Mouse (Mus musculus) neural tube, embryonic 13.5 days (tissue): ENCODE data around the gene Vps13d. TPM values are rescaled to one million over a fixed set of nuclear protein-coding genes. Genes with fewer than 3 reads are reported as not detected.

Experiments used
- ATAC-seq: fragments of 200-750 bp; cut with Nextera tagmentation; 2 replicates; pipeline ENCODE4 v1.8.0; 2017; ENCODE audit warnings: low read depth, mild to moderate bottlenecking, moderate TSS enrichment, moderate library complexity
- H3K27ac ChIP-seq: fragments of 300-500 bp; sonication (generic); replicated peaks from 2 replicates; pipeline ENCODE4 v1.5.1; 2015; ENCODE audit warnings: moderate library complexity, mild to moderate bottlenecking, inconsistent platforms
- H3K27me3 ChIP-seq: fragments of 300-500 bp; sonication (generic); 2 replicates; pipeline ENCODE4 v1.6.1; 2015; ENCODE audit warnings: mild to moderate bottlenecking, inconsistent platforms
- H3K36me3 ChIP-seq: fragments of 300-500 bp; sonication (generic); 2 replicates; pipeline ENCODE4 v1.6.1; 2015; ENCODE audit warnings: mild to moderate bottlenecking, inconsistent platforms
- H3K4me1 ChIP-seq: fragments of 300-500 bp; sonication (generic); replicated peaks from 2 replicates; pipeline ENCODE4 v1.6.1; 2015; ENCODE audit warnings: inconsistent platforms
- H3K4me2 ChIP-seq: fragments of 300-500 bp; sonication (generic); 2 replicates; pipeline ENCODE4 v1.6.1; 2015; ENCODE audit warnings: inconsistent platforms, mild to moderate bottlenecking, moderate library complexity
- H3K4me3 ChIP-seq: fragments of 300-500 bp; sonication (generic); 2 replicates; pipeline ENCODE4 v1.5.1; 2015; ENCODE audit warnings: mild to moderate bottlenecking, inconsistent platforms
- H3K9ac ChIP-seq: fragments of 300-500 bp; sonication (generic); 2 replicates; pipeline ENCODE4 v1.6.1; 2015; ENCODE audit warnings: moderate library complexity, mild to moderate bottlenecking, inconsistent platforms
- H3K9me3 ChIP-seq: fragments of 300-500 bp; sonication (generic); 2 replicates; pipeline ENCODE4 v1.6.1; 2016; ENCODE audit warnings: inconsistent platforms
- WGBS: fragments of 180-500 bp; shearing (Covaris S2); methylation state at CpG from one replicate; pipeline ENCODE4 v1.1.7; 2015; 5-methylcytosine and 5-hydroxymethylcytosine counted together
- polyA plus RNA-seq: library from polyadenylated mRNA; unstranded; fragments of >200 nt; fragmentation: Nextera tagmentation; extraction: Ambion mirVana; gene quantifications from 2 replicates; pipeline ENCODE4 v1.2.1, GENCODE M21; 2015

The Vps13d gene
- polyA plus RNA-seq, 1 experiment from 2014 or later, result 6.3 TPM

GRCm38 (mm10) chr4:145020383-145020782 lies 174.4 kb downstream of the Vps13d start:
- Histone ChIP-seq H3K4me2 (no peak overlapping the region), H3K36me3 (peaks cover 40% of the 10 kb centered on the region), H3K4me3 (no peak overlapping the region), H3K4me1 (peaks cover 22% of the 10 kb centered on the region), H3K9ac (no peak overlapping the region), H3K9me3 (no peaks in the 10 kb centered on the region), H3K27me3 (no peaks in the 10 kb centered on the region), H3K27ac (no peak overlapping the region)
- ATAC-seq, result no peak
- 95% methylated on average over 2 of the region's 2 CpGs for WGBS

GRCm38 (mm10) chr4:145019121-145019714 lies 175.6 kb downstream of the Vps13d start:
- Histone ChIP-seq H3K4me2 (no peak overlapping the region), H3K36me3 (peaks cover 52% of the 10 kb centered on the region), H3K9ac (no peak overlapping the region), H3K27me3 (no peaks in the 10 kb centered on the region), H3K4me1 (peaks cover 11% of the 10 kb centered on the region), H3K4me3 (no peak overlapping the region), H3K9me3 (no peaks in the 10 kb centered on the region), H3K27ac (no peak overlapping the region)
- ATAC-seq, result no peak
- WGBS, result 97% methylated on average over 3 of the region's 3 CpGs

- Histone ChIP-seq H3K4me3 (no peak overlapping the region), H3K36me3 (peaks cover 65% of the 10 kb centered on the region), H3K9ac (no peak overlapping the region), H3K27ac (no peak overlapping the region), H3K9me3 (no peaks in the 10 kb centered on the region), H3K4me1 (peaks cover under 1% of the 10 kb centered on the region; the same call in 1 of the 2 replicates), H3K4me2 (no peak overlapping the region), H3K27me3 (no peaks in the 10 kb centered on the region)
- 79% methylated on average over 2 of the region's 2 CpGs for WGBS
- ATAC-seq, result no peak
Measured at GRCm38 (mm10) chr4:145017745-145018144, 177.1 kb downstream of the Vps13d start.

GRCm38 (mm10) chr4:145016669-145017068 lies 178.1 kb downstream of the Vps13d start:
- no peaks in the 10 kb centered on the region for H3K4me1 ChIP-seq
- WGBS, result 97% methylated on average over 1 of the region's 1 CpGs
- peaks cover 65% of the 10 kb centered on the region for H3K36me3 ChIP-seq

GRCm38 (mm10) chr4:145014632-145014960 lies 180.2 kb downstream of the Vps13d start:
- Histone ChIP-seq H3K9ac (no peak overlapping the region), H3K27me3 (no peaks in the 10 kb centered on the region), H3K4me1 (peaks cover 9% of the 10 kb centered on the region; the same call in 1 of the 2 replicates), H3K4me3 (no peak overlapping the region), H3K9me3 (no peaks in the 10 kb centered on the region), H3K27ac (no peak overlapping the region), H3K36me3 (peaks cover 60% of the 10 kb centered on the region), H3K4me2 (no peak overlapping the region)
- WGBS, result 88% methylated on average over 4 of the region's 4 CpGs
- no peak for ATAC-seq

More at GRCm38 (mm10) chr4:145016669-145017068, 178.1 kb downstream of the Vps13d start:
- Histone ChIP-seq H3K4me3 (no peak overlapping the region), H3K9me3 (no peaks in the 10 kb centered on the region), H3K27me3 (no peaks in the 10 kb centered on the region), H3K9ac (no peak overlapping the region), H3K27ac (no peak overlapping the region), H3K4me2 (no peak overlapping the region)
- no peak for ATAC-seq

GRCm38 (mm10) chr4:145013760-145014631 lies 180.8 kb downstream of the Vps13d start:
- no peak overlapping the region for H3K9ac ChIP-seq
- H3K4me3 ChIP-seq, result no peak overlapping the region
- H3K9me3 ChIP-seq, result no peaks in the 10 kb centered on the region
- H3K4me2 ChIP-seq, result no peak overlapping the region
- 88% methylated on average over 7 of the region's 7 CpGs for WGBS
- H3K27me3 ChIP-seq, result no peaks in the 10 kb centered on the region
- H3K27ac ChIP-seq, result no peak overlapping the region
- H3K4me1 ChIP-seq, result peaks cover 13% of the 10 kb centered on the region; the same call in 1 of the 2 replicates
- ATAC-seq, result no peak
- peaks cover 54% of the 10 kb centered on the region for H3K36me3 ChIP-seq

GRCm38 (mm10) chr4:145013187-145013586 lies 181.6 kb downstream of the Vps13d start:
- no peak for ATAC-seq
- WGBS, result 93% methylated on average over 4 of the region's 4 CpGs
- H3K4me2 ChIP-seq, result no peak overlapping the region
- no peak overlapping the region for H3K9ac ChIP-seq
- H3K4me3 ChIP-seq, result no peak overlapping the region
- H3K27ac ChIP-seq, result no peak overlapping the region
- H3K27me3 ChIP-seq, result no peaks in the 10 kb centered on the region
- H3K9me3 ChIP-seq, result no peaks in the 10 kb centered on the region
- H3K4me1 ChIP-seq, result peaks cover 13% of the 10 kb centered on the region; the same call in 1 of the 2 replicates
- peaks cover 49% of the 10 kb centered on the region for H3K36me3 ChIP-seq

- no peak for ATAC-seq
- H3K36me3 ChIP-seq, result peaks cover 32% of the 10 kb centered on the region
- 79% methylated on average over 3 of the region's 3 CpGs for WGBS
Measured at GRCm38 (mm10) chr4:145011156-145011555, 183.6 kb downstream of the Vps13d start.

GRCm38 (mm10) chr4:145009934-145010333 lies 184.9 kb downstream of the Vps13d start:
- Histone ChIP-seq H3K27me3 (no peaks in the 10 kb centered on the region), H3K4me3 (no peak overlapping the region), H3K9me3 (no peaks in the 10 kb centered on the region), H3K27ac (no peak overlapping the region), H3K4me1 (peaks cover 13% of the 10 kb centered on the region; the same call in 1 of the 2 replicates), H3K9ac (no peak overlapping the region), H3K36me3 (peaks cover 20% of the 10 kb centered on the region), H3K4me2 (no peak overlapping the region)
- ATAC-seq, result no peak
- 87% methylated on average over 7 of the region's 7 CpGs for WGBS

More at GRCm38 (mm10) chr4:145011156-145011555, 183.6 kb downstream of the Vps13d start:
- Histone ChIP-seq H3K4me2 (no peak overlapping the region), H3K4me3 (no peak overlapping the region), H3K4me1 (peaks cover 13% of the 10 kb centered on the region; the same call in 1 of the 2 replicates), H3K27me3 (no peaks in the 10 kb centered on the region), H3K9ac (no peak overlapping the region), H3K27ac (no peak overlapping the region), H3K9me3 (no peaks in the 10 kb centered on the region)

GRCm38 (mm10) chr4:145009437-145009836 lies 185.4 kb downstream of the Vps13d start:
- peaks cover 13% of the 10 kb centered on the region; the same call in 1 of the 2 replicates for H3K4me1 ChIP-seq
- 7% methylated on average over 3 of the region's 3 CpGs for WGBS

GRCm38 (mm10) chr4:145005943-145006545 lies 188.8 kb downstream of the Vps13d start:
- Histone ChIP-seq H3K9me3 (no peaks in the 10 kb centered on the region), H3K27ac (no peak overlapping the region), H3K9ac (no peak overlapping the region), H3K27me3 (no peaks in the 10 kb centered on the region), H3K36me3 (no peaks in the 10 kb centered on the region), H3K4me2 (no peak overlapping the region), H3K4me1 (peaks cover 17% of the 10 kb centered on the region; the same call in 1 of the 2 replicates), H3K4me3 (no peak overlapping the region)
- WGBS, result 91% methylated on average over 4 of the region's 4 CpGs
- ATAC-seq, result no peak

More at GRCm38 (mm10) chr4:145009437-145009836, 185.4 kb downstream of the Vps13d start:
- peaks cover 15% of the 10 kb centered on the region for H3K36me3 ChIP-seq
- no peaks in the 10 kb centered on the region for H3K9me3 ChIP-seq
- no peaks in the 10 kb centered on the region for H3K27me3 ChIP-seq
- H3K4me2 ChIP-seq, result no peak overlapping the region
- no peak overlapping the region for H3K4me3 ChIP-seq
- no peak for ATAC-seq
- H3K9ac ChIP-seq, result no peak overlapping the region
- H3K27ac ChIP-seq, result no peak overlapping the region

GRCm38 (mm10) chr4:145004176-145004575 lies 190.6 kb downstream of the Vps13d start:
- no peaks in the 10 kb centered on the region for H3K9me3 ChIP-seq
- no peaks in the 10 kb centered on the region for H3K36me3 ChIP-seq
- ATAC-seq, result no peak
- H3K4me1 ChIP-seq, result peaks cover 22% of the 10 kb centered on the region
- H3K9ac ChIP-seq, result no peak overlapping the region
- H3K27me3 ChIP-seq, result no peaks in the 10 kb centered on the region
- H3K27ac ChIP-seq, result no peak overlapping the region
- no peak overlapping the region for H3K4me3 ChIP-seq
- no peak overlapping the region for H3K4me2 ChIP-seq
- WGBS, result 47% methylated on average over 6 of the region's 6 CpGs
